Mouse (Mus musculus) cerebellum, adult 2 months (tissue): ENCODE measurements around the gene Dll1.

Experiments used
- CTCF ChIP-seq: fragments of 200-500 bp; IDR thresholded peaks from 2 replicates; pipeline ENCODE4 v1.5.1; 2011; ENCODE audit warnings: low read depth, mild to moderate bottlenecking, control low read depth, low read length, moderate library complexity, borderline replicate concordance; ENCODE audit not compliant: insufficient read depth
- POLR2A ChIP-seq: fragments of 200-500 bp; IDR thresholded peaks from 2 replicates; pipeline ENCODE4 v1.6.1; 2011; ENCODE audit warnings: low read length, control low read depth, borderline replicate concordance; ENCODE audit not compliant: insufficient read depth

GRCm38 (mm10) chr17:15416596-15417215 lies 40.0 kb upstream of the Dll1 start:
- TF ChIP-seq CTCF (no peak), POLR2A (no peak)
